Mouse (Mus musculus): ENCODE data around the gene Timm13. TPM values are rescaled to one million over a fixed set of nuclear protein-coding genes. Genes with fewer than 3 reads are reported as not detected.

The Timm13 gene
- polyA plus RNA-seq, 1 experiment from 2014 or later, result 285 TPM

DNA sequence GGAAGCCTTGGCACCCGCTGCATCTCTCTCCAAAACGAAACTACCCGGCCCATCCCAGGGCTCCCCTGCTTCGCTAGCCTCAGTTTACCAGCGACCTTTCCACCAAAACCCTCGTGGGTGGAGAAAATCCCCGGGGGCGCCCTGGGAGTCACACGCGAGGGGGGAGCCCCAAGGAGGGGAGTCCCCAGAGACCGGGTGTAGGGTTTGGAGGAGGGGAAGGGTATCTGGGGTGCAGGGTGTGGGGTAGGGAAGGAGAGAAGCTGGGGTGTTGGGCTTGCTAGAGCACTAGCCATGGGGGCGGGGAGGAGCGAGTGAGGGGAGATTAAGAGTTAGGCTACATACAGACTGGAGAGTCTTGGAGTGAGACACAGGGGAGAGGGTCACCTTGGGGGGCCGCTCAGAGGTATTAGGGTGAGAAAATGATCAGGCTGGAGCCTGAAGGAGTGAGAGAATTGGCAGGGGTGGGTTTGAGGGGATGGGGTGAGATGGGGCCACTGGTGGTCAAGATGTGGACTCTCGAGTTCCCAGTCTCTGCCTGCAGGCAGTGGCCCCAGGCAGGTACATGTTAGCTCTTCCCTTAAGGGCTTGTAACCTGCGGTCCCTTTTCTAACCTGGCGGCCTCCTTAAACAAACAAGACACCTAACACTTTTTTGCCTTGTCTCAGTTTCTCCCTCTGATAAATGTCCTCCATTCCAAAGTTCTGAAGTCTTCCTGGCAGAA lies 32.1 kb upstream of the Timm13 start:
- H3K4me3 ChIP-seq, result peak overlapping the region; percentile 88
- H3K27ac ChIP-seq (replicated peaks), result peak overlapping the region; percentile 54
- no peaks in the 10 kb centered on the region for H3K9me3 ChIP-seq
- WGBS, result 5% methylated on average over 17 of the region's 17 CpGs
- H3K27me3 ChIP-seq (replicated peaks), result peaks cover 33% of the 10 kb centered on the region
- H3K4me2 ChIP-seq, result peak overlapping the region; percentile 78
- ATAC-seq (ENCODE audit: extremely low read depth, insufficient number of reproducible peaks, low FRiP score, low TSS enrichment), result no peak
- peaks cover 3% of the 10 kb centered on the region; the same call in 1 of the 2 replicates for H3K36me3 ChIP-seq
- peaks cover 83% of the 10 kb centered on the region for H3K4me1 ChIP-seq
- peak overlapping the region; percentile 97 for H3K9ac ChIP-seq

DNA sequence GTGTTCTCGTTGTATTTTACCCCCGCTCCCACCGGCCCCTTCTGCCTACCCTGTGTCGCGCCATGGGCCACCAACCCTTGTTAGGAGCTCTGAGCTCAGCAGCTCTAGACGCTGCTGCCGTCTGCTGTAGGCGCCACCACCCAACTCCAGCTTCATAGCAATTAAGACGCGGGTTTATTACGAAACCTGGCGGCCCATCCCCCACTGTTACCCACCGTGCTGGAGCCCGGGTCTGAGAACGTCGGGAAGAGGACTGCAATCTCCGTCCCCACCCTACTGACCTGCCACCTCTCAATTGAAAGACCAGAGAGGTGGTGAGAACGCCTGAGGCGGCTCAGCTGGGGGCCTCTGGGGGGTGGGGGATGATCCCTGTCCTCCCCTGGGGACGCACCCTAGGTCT lies 31.4 kb upstream of the Timm13 start:
- H3K27me3 ChIP-seq (replicated peaks), result peaks cover 28% of the 10 kb centered on the region
- H3K9ac ChIP-seq, result peak overlapping the region; percentile 97
- WGBS, result 1% methylated on average over 20 of the region's 20 CpGs
- H3K4me1 ChIP-seq, result peaks cover 76% of the 10 kb centered on the region
- H3K4me3 ChIP-seq, result peak overlapping the region; percentile 88
- peak overlapping the region; percentile 54 for H3K27ac ChIP-seq (replicated peaks)
- H3K4me2 ChIP-seq, result peak overlapping the region; percentile 78
- H3K36me3 ChIP-seq, result peaks cover 3% of the 10 kb centered on the region; the same call in 1 of the 2 replicates
- no peaks in the 10 kb centered on the region for H3K9me3 ChIP-seq
- no peak for ATAC-seq (ENCODE audit: extremely low read depth, insufficient number of reproducible peaks, low FRiP score, low TSS enrichment)

DNA sequence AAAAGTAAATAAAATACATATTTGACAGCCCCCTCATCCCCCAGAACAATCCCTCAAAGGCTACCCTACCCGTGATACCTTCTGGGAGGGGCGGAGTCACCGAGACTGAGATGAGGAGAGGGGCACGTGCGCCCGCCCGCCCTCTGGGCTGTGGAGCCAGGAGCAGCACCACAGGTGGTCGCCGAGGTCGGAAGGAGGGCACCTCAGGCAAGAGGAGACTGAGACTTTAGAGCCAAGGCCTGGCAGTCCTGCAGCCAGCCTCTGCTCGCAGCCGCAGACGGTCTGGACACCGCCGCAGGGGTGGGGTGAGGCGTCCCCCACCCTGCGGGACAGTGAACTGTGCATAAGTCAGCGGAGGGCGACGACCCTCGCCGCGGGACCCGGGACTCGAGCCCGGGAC lies 30.9 kb upstream of the Timm13 start:
- peaks cover 25% of the 10 kb centered on the region for H3K27me3 ChIP-seq (replicated peaks)
- H3K4me3 ChIP-seq, result peak overlapping the region; percentile 88
- H3K36me3 ChIP-seq, result peaks cover 3% of the 10 kb centered on the region; the same call in 1 of the 2 replicates
- no peaks in the 10 kb centered on the region for H3K9me3 ChIP-seq
- H3K4me2 ChIP-seq, result peak overlapping the region; percentile 78
- H3K9ac ChIP-seq, result peak overlapping the region; percentile 97
- H3K4me1 ChIP-seq, result peaks cover 71% of the 10 kb centered on the region
- no peak for ATAC-seq (ENCODE audit: extremely low read depth, insufficient number of reproducible peaks, low FRiP score, low TSS enrichment)
- WGBS, result 5% methylated on average over 26 of the region's 26 CpGs
- H3K27ac ChIP-seq (replicated peaks), result peak overlapping the region; percentile 82; the same call in 1 of the 2 replicates

DNA sequence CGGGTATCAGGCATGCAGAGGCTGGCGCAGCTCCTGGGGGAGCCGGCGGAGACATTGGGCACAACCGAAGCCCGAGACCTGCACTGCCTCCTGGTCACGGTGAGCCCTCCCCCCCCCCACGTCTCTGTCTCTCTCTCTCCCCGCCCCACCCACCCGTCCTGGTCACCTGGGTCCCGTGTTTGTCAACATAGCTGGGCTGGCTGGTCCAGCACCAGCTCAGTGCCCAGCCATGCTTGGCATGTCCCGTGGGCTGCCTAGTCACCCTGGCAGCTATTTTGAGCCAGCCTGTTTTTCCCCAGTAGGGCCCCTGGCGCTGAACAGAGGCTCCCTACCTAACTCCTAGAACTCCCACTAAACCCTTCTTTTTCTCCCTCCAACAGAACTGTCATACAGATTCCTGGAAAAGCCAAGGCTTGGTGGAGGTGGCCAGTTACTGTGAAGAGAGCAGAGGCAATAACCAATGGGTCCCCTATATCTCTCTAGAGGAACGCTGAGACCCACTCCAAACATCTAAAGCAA lies 30.4 kb upstream of the Timm13 start:
- peak overlapping the region; percentile 97 for H3K9ac ChIP-seq
- H3K9me3 ChIP-seq, result no peaks in the 10 kb centered on the region
- WGBS, result 4% methylated on average over 14 of the region's 14 CpGs
- no peak for ATAC-seq (ENCODE audit: extremely low read depth, insufficient number of reproducible peaks, low FRiP score, low TSS enrichment)
- peaks cover 67% of the 10 kb centered on the region for H3K4me1 ChIP-seq
- H3K4me3 ChIP-seq, result peak overlapping the region; percentile 88
- H3K27me3 ChIP-seq (replicated peaks), result peaks cover 24% of the 10 kb centered on the region
- H3K36me3 ChIP-seq, result peaks cover 3% of the 10 kb centered on the region; the same call in 1 of the 2 replicates
- peak overlapping the region; percentile 78 for H3K4me2 ChIP-seq
- H3K27ac ChIP-seq (replicated peaks), result peak overlapping the region; percentile 82

DNA sequence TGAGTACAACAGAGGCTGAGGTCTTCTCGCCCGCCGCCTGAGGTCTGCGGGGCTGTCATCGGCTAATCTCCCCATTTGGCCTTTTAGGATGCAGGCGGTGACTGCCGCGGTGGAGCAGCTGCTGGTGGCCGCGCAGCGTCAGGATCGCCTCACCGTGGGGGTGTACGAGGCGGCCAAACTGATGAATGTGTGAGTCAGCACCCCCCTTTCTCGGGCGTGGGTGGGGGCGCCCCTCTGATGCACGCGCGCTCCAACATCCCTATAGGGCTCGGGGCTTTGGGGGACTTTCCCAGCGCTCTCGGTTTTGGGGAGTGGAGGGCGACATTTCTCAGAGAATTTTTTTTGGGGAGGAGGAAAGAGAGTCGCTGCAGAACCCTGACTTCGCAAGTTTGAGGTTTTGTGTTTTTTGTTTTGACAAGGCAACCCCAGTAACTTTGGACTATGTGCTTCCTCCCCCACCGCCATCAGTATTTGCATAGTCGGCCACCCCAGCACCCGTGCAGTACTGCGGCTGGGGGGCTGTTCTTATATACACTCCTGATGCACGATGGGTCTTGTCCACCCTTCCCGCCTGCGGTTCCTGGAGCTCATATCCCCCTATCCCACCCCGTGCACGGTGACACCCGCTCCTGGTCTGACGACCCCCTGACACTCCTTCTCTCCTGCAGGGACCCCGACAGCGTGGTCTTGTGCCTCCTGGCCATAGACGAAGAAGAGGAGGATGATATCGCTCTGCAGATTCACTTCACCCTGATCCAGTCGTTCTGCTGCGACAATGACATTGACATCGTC lies 29.8 kb upstream of the Timm13 start:
- under 1% methylated on average over 45 of the region's 45 CpGs for WGBS
- Histone ChIP-seq H3K4me1 (peaks cover 60% of the 10 kb centered on the region), H3K9ac (peak overlapping the region; percentile 97), H3K27me3 (replicated peaks) (peaks cover 24% of the 10 kb centered on the region), H3K36me3 (peaks cover 3% of the 10 kb centered on the region; the same call in 1 of the 2 replicates), H3K4me3 (peak overlapping the region; percentile 88), H3K4me2 (peak overlapping the region; percentile 78), H3K9me3 (no peaks in the 10 kb centered on the region), H3K27ac (replicated peaks) (peak overlapping the region; percentile 82)
- ATAC-seq (ENCODE audit: extremely low read depth, insufficient number of reproducible peaks, low FRiP score, low TSS enrichment), result 0 out of 2 replicates have a peak, but pooled peaks have one; percentile 7

DNA sequence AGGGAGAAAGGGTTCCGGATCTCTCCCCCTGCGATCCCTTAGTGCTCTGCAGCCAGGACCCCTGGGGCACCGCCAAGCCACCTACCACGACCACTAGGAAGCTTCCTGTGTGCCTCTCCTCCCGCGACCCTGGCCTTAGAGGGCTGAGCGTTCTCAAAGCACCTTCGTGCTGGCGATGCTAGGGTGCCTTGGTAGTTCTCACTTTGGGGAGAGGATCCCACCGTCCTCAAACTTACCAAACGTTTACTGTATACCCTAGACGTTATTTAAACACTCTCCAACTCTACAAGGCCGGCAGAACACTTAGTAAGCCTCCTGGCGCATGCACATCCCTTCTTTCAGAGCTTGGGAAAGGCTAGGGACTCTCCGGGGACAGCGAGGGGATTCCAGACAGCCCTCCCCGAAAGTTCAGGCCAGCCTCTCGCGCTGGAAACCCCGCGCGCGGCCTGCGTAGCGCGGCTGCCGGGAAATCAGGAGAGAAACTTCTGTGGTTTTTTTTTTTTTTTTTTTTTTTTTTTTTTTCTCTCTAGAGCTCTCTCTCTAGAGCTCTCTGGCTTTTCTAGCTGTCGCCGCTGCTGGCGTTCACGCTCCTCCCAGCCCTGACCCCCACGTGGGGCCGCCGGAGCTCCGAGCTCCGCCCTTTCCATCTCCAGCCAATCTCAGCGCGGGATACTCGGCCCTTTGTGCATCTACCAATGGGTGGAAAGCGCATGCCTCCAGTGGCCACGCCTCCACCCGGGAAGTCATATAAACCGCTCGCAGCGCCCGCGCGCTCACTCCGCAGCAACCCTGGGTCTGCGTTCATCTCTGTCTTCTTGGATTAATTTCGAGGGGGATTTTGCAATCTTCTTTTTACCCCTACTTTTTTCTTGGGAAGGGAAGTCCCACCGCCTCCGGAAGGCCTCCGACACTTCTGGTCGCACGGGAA lies 28.8 kb upstream of the Timm13 start, which contains the start of gene Gadd45b:
Gene Gadd45b (plus strand): TSS at position 775 of the 928 bp plus-strand sequence.
- H3K4me3 ChIP-seq, result peak within 1 kb of the TSS; percentile 88
- peak; percentile 81 for ATAC-seq (ENCODE audit: extremely low read depth, insufficient number of reproducible peaks, low FRiP score, low TSS enrichment)
- H3K4me1 ChIP-seq, result peaks cover 51% of the 10 kb centered on the region
- peak within 1 kb of the TSS; percentile 97 for H3K27ac ChIP-seq (replicated peaks)
- peaks cover 3% of the 10 kb centered on the region; the same call in 1 of the 2 replicates for H3K36me3 ChIP-seq
- H3K4me2 ChIP-seq, result peak within 1 kb of the TSS; percentile 78
- WGBS, result under 1% methylated on average over 56 of the region's 56 CpGs
- H3K27me3 ChIP-seq (replicated peaks), result peaks cover 22% of the 10 kb centered on the region
- no peaks in the 10 kb centered on the region for H3K9me3 ChIP-seq
- peak within 1 kb of the TSS; percentile 97 for H3K9ac ChIP-seq

DNA sequence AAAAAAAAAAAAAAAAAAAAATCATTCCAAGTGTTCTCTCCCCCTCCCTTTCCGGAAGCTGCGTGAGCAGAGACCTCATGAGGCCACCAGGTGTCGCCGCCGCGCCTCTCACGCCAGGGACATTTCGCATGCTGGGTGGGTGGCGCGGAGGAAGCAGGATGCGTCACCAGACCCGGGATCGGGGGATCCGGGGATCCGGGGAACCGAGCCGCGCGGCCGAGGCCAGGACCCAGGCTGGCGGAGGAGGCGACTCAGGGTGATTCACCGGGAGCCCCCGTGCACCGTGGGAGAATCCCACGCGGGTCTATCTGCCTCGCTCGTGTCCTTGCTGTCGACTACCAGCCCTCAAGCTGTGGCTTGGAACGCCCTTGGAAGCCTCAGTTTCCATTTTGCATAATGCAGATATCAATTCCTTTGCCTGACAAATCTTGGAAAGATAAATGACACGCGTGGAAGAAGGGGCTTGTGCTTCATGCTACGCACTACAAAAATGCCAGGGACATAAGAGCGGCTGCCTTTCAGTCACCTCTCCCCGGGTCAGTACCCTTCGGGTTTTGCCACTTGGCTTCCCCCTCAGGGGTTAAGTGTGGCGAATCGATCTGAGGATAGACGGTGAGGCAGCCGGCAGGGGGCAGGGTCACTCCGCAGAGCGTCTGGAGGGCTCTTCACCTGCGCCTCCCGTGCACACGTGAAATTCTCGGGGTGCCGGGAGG lies 28.0 kb upstream of the Timm13 start:
- H3K4me2 ChIP-seq, result peak overlapping the region; percentile 78
- peak; percentile 11; the same call in 1 of the 2 replicates for ATAC-seq (ENCODE audit: extremely low read depth, insufficient number of reproducible peaks, low FRiP score, low TSS enrichment)
- WGBS, result under 1% methylated on average over 48 of the region's 48 CpGs
- peak overlapping the region; percentile 88 for H3K4me3 ChIP-seq
- peaks cover 1% of the 10 kb centered on the region; the same call in 1 of the 2 replicates for H3K9me3 ChIP-seq
- peak overlapping the region; percentile 97 for H3K27ac ChIP-seq (replicated peaks)
- peaks cover 13% of the 10 kb centered on the region for H3K27me3 ChIP-seq (replicated peaks)
- H3K36me3 ChIP-seq, result peaks cover 3% of the 10 kb centered on the region; the same call in 1 of the 2 replicates
- H3K9ac ChIP-seq, result peak overlapping the region; percentile 79
- peaks cover 42% of the 10 kb centered on the region for H3K4me1 ChIP-seq

DNA sequence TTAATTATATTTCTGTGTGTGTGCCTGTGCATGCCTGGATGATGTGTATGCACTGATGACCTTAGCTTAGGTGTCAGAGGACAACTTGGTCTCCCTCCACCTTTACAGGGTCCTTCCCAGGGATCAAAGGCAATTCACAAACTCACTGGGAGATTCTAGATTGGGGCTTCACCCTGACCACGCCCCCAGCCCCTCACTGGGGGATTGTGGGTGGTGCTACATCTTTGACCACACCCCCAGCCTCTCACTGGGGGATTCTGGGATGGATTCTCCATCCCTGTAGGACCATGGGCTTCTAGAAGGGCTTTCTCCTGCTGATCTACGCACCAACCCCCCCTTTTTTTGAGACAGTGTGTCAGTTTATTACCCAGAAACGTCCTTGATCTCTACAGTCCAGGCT lies 24.7 kb upstream of the Timm13 start:
- no peaks in the 10 kb centered on the region for H3K36me3 ChIP-seq

DNA sequence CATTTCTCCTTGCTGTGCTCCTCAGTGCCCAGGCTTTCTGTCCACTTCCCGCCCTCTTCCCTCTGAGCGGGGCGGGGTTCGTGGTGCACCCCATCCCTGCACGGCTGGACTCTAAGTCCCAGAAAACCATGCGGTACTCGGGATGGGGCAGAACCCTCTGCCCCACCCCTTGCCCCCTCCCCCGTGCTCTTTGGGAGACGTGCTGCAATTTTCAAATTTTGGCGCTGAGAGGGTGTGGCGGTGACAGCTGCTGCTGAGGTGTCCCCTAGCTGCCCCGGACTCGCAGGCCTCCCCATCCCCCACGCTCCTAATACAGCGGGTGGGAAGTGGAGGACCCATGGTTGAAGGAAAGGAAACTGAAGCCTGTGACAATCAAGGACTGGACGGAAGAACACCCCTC lies 21.2 kb upstream of the Timm13 start:
- H3K4me2 ChIP-seq, result peak overlapping the region; percentile 68
- peak overlapping the region; percentile 48 for H3K4me3 ChIP-seq
- no peaks in the 10 kb centered on the region for H3K27me3 ChIP-seq (replicated peaks)
- 4% methylated on average over 16 of the region's 16 CpGs for WGBS
- peaks cover 2% of the 10 kb centered on the region; the same call in 1 of the 2 replicates for H3K9me3 ChIP-seq
- ATAC-seq (ENCODE audit: extremely low read depth, insufficient number of reproducible peaks, low FRiP score, low TSS enrichment), result 0 out of 2 replicates have a peak, but pooled peaks have one; percentile 39
- H3K4me1 ChIP-seq, result peaks cover 18% of the 10 kb centered on the region
- no peaks in the 10 kb centered on the region for H3K36me3 ChIP-seq
- H3K27ac ChIP-seq (replicated peaks), result peak overlapping the region; percentile 53
- peak overlapping the region; percentile 80 for H3K9ac ChIP-seq

More for the DNA sequence above, 24.7 kb upstream of the Timm13 start:
- ATAC-seq (ENCODE audit: extremely low read depth, insufficient number of reproducible peaks, low FRiP score, low TSS enrichment), result no peak
- Histone ChIP-seq H3K9ac (no peak overlapping the region), H3K27ac (replicated peaks) (no peak overlapping the region), H3K4me3 (no peak overlapping the region), H3K4me1 (peaks cover 18% of the 10 kb centered on the region), H3K9me3 (peaks cover 2% of the 10 kb centered on the region; the same call in 1 of the 2 replicates), H3K4me2 (no peak overlapping the region), H3K27me3 (replicated peaks) (no peaks in the 10 kb centered on the region)
- 44% methylated on average over 3 of the region's 3 CpGs for WGBS
